ENCODE assay signal across 19 mouse cellular contexts in the genomic region with DNA sequence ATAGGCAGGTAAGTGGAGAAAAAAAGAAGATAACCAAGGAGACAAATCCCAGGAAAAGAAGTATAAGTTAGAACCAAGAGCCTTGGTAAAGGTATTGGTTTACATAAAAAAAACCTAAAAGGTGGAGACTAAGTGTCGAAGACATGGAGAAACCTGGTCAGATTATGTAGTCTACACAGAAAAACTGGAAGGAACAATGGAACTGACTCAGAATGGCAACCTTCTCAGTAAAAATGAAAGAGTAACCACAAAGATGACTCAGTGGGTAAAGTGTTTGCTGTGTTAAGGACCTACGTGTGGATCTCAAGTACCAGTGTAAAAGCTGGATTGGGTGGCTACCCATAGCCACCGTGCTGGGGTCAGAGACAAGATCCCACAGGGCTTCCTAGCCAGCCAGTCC.
"Had no signal": no experiment of that assay in that cellular context is flagged by ENCODE, and none has a peak within 500 bp of the region (broad histone marks: within the 10 kb centered on the region; RNA-seq: fewer than 3 reads in every experiment).

No protein-coding gene starts in this region.

- H3K27me3 ChIP-seq: liver, embryonic 15.5 days; megakaryocyte, embryonic 14.5 days; midbrain, embryonic 13.5 days; neural tube, embryonic 13.5 days; neural tube, embryonic 15.5 days had no signal

- H3K4me1 ChIP-seq: liver, embryonic 15.5 days; megakaryocyte, embryonic 14.5 days; midbrain, embryonic 13.5 days; neural tube, embryonic 13.5 days; neural tube, embryonic 15.5 days had no signal

- H3K4me2 ChIP-seq: liver, embryonic 15.5 days; lung, embryonic 14.5 days; midbrain, embryonic 11.5 days; midbrain, embryonic 13.5 days; neural tube, embryonic 13.5 days; neural tube, embryonic 15.5 days had no signal

- H3K9ac ChIP-seq: liver, embryonic 15.5 days; liver, postnatal 0 days; lung, embryonic 14.5 days; midbrain, embryonic 13.5 days; neural tube, embryonic 13.5 days; neural tube, embryonic 15.5 days had no signal

- H3K9me3 ChIP-seq: liver, embryonic 15.5 days; megakaryocyte, embryonic 14.5 days; midbrain, embryonic 13.5 days; neural tube, embryonic 13.5 days; neural tube, embryonic 15.5 days had no signal

- ATAC-seq: liver, postnatal 0 days; midbrain, embryonic 13.5 days; midbrain, embryonic 16.5 days had no signal

- H3K4me3 ChIP-seq: liver, embryonic 15.5 days; megakaryocyte, embryonic 14.5 days; midbrain, embryonic 13.5 days; myocyte; neural tube, embryonic 13.5 days; neural tube, embryonic 15.5 days had no signal

- H3K27ac ChIP-seq: liver, embryonic 15.5 days; macrophage; midbrain, embryonic 13.5 days; neural tube, embryonic 13.5 days; neural tube, embryonic 15.5 days had no signal

- DNase-seq: liver, postnatal 0 days; lung, embryonic 14.5 days; retina, postnatal 1 day; right cerebral cortex, adult 18-20 months; right cerebral cortex, postnatal 25 days; right cerebral cortex, postnatal 4 days; spleen, adult 18-20 months; thymus, adult 18-20 months; thymus, postnatal 14 days; thymus, postnatal 36 days had no signal
